Mouse (Mus musculus) hindbrain, embryonic 16.5 days (tissue): ENCODE data around the gene Il4i1. TPM values are rescaled to one million over a fixed set of nuclear protein-coding genes. Genes with fewer than 3 reads are reported as not detected.

Experiments
- ATAC-seq: fragments of 200-750 bp; cut with Nextera tagmentation; 2 replicates; pipeline ENCODE4 v1.8.0; 2017; ENCODE audit warnings: moderate TSS enrichment, moderate library complexity
- H3K27ac ChIP-seq: fragments of 300-500 bp; sonication (generic); 2 replicates; pipeline ENCODE4 v1.5.1; 2014; ENCODE audit warnings: low read depth, mild to moderate bottlenecking, control low read depth, low read length, moderate library complexity
- H3K27me3 ChIP-seq: fragments of 300-500 bp; sonication (generic); replicated peaks from 2 replicates; pipeline ENCODE4 v1.6.1; 2014; ENCODE audit warnings: low read length; ENCODE audit not compliant: control insufficient read depth, insufficient read depth
- H3K36me3 ChIP-seq: fragments of 300-500 bp; sonication (generic); 2 replicates; pipeline ENCODE4 v1.6.1; 2014; ENCODE audit warnings: mild to moderate bottlenecking, low read length, moderate library complexity, mixed read lengths; ENCODE audit not compliant: control insufficient read depth, insufficient read depth
- H3K4me1 ChIP-seq: fragments of 300-500 bp; sonication (generic); 2 replicates; pipeline ENCODE4 v1.6.1; 2014; ENCODE audit warnings: low read depth, low read length; ENCODE audit not compliant: control insufficient read depth, insufficient read depth
- H3K4me2 ChIP-seq: fragments of 300-500 bp; sonication (generic); 2 replicates; pipeline ENCODE4 v1.6.1; 2014; ENCODE audit warnings: mild to moderate bottlenecking, low read length, control low read depth, moderate library complexity
- H3K4me3 ChIP-seq: fragments of 300-500 bp; sonication (generic); 2 replicates; pipeline ENCODE4 v1.5.1; 2014; ENCODE audit warnings: mild to moderate bottlenecking, low read length, control low read depth, moderate library complexity
- H3K9ac ChIP-seq: fragments of 300-500 bp; sonication (generic); 2 replicates; pipeline ENCODE4 v1.6.1; 2014; ENCODE audit warnings: low read depth, mild to moderate bottlenecking, control low read depth, low read length, moderate library complexity
- H3K9me3 ChIP-seq: fragments of 300-500 bp; sonication (generic); 2 replicates; pipeline ENCODE4 v1.6.1; 2014; ENCODE audit warnings: mild to moderate bottlenecking, low read length, moderate library complexity; ENCODE audit not compliant: control insufficient read depth
- WGBS: fragments of 180-500 bp; shearing (Covaris S2); extraction: QIAGEN DNeasy Blood & Tissue Kit; methylation state at CpG from one replicate; pipeline ENCODE4 v1.1.7; 2014; 5-methylcytosine and 5-hydroxymethylcytosine counted together
- polyA plus RNA-seq: library from polyadenylated mRNA; unstranded; fragments of >200 nt; fragmentation: Nextera tagmentation; extraction: Ambion mirVana; gene quantifications from 2 replicates; pipeline ENCODE4 v1.2.1, GENCODE M21; 2015

Il4i1 gene
- polyA plus RNA-seq, 1 experiment from 2014 or later, result 1.7 TPM

- Histone ChIP-seq H3K9ac (peak overlapping the region; percentile 82), H3K4me2 (peak overlapping the region; percentile 92), H3K27ac (peak overlapping the region; percentile 99), H3K4me3 (peak overlapping the region; percentile 72), H3K36me3 (peaks cover 8% of the 10 kb centered on the region; the same call in 1 of the 2 replicates), H3K9me3 (no peaks in the 10 kb centered on the region), H3K27me3 (no peaks in the 10 kb centered on the region), H3K4me1 (peaks cover 30% of the 10 kb centered on the region)
- WGBS, result 81% methylated on average over 8 of the region's 8 CpGs
- ATAC-seq, result no peak
Measured at GRCm38 (mm10) chr7:44850789-44851624, 34.8 kb downstream of the Il4i1 start.

GRCm38 (mm10) chr7:44851625-44852234 lies 35.5 kb downstream of the Il4i1 start:
- Histone ChIP-seq H3K9ac (no peak overlapping the region), H3K27me3 (no peaks in the 10 kb centered on the region), H3K4me3 (no peak overlapping the region), H3K9me3 (no peaks in the 10 kb centered on the region), H3K27ac (no peak overlapping the region), H3K4me1 (peaks cover 35% of the 10 kb centered on the region), H3K4me2 (no peak overlapping the region), H3K36me3 (peaks cover under 1% of the 10 kb centered on the region; the same call in 1 of the 2 replicates)
- ATAC-seq, result no peak
- 92% methylated on average over 12 of the region's 12 CpGs for WGBS

GRCm38 (mm10) chr7:44852259-44853027 lies 36.3 kb downstream of the Il4i1 start:
- no peaks in the 10 kb centered on the region for H3K9me3 ChIP-seq
- peaks cover 32% of the 10 kb centered on the region for H3K4me1 ChIP-seq
- H3K4me3 ChIP-seq, result no peak overlapping the region
- no peaks in the 10 kb centered on the region for H3K36me3 ChIP-seq
- 90% methylated on average over 36 of the region's 36 CpGs for WGBS
- no peak overlapping the region for H3K27ac ChIP-seq
- no peak for ATAC-seq
- H3K4me2 ChIP-seq, result no peak overlapping the region
- no peaks in the 10 kb centered on the region for H3K27me3 ChIP-seq
- no peak overlapping the region for H3K9ac ChIP-seq

GRCm38 (mm10) chr7:44853065-44853464 lies 36.9 kb downstream of the Il4i1 start:
- peak overlapping the region; percentile 33 for H3K9ac ChIP-seq
- H3K9me3 ChIP-seq, result no peaks in the 10 kb centered on the region
- no peak overlapping the region for H3K4me2 ChIP-seq
- WGBS, result 91% methylated on average over 2 of the region's 2 CpGs
- no peak overlapping the region for H3K27ac ChIP-seq
- no peaks in the 10 kb centered on the region for H3K27me3 ChIP-seq
- H3K4me3 ChIP-seq, result no peak overlapping the region
- ATAC-seq, result no peak
- no peaks in the 10 kb centered on the region for H3K36me3 ChIP-seq
- H3K4me1 ChIP-seq, result peaks cover 30% of the 10 kb centered on the region

- Histone ChIP-seq H3K9me3 (no peaks in the 10 kb centered on the region), H3K4me2 (peak overlapping the region; percentile 72), H3K4me1 (peaks cover 34% of the 10 kb centered on the region), H3K4me3 (peak overlapping the region; percentile 40), H3K9ac (peak overlapping the region; percentile 64), H3K36me3 (no peaks in the 10 kb centered on the region), H3K27ac (peak overlapping the region; percentile 87), H3K27me3 (no peaks in the 10 kb centered on the region)
- 22% methylated on average over 26 of the region's 26 CpGs for WGBS
- no peak for ATAC-seq
Measured at GRCm38 (mm10) chr7:44853596-44854355, 37.6 kb downstream of the Il4i1 start.

GRCm38 (mm10) chr7:44854356-44855031 lies 38.3 kb downstream of the Il4i1 start:
- peak overlapping the region; percentile 40 for H3K4me3 ChIP-seq
- ATAC-seq, result 0 out of 2 replicates have a peak, but pooled peaks have one; percentile 1
- H3K27ac ChIP-seq, result peak overlapping the region; percentile 87
- peak overlapping the region; percentile 64 for H3K9ac ChIP-seq
- no peaks in the 10 kb centered on the region for H3K9me3 ChIP-seq
- peaks cover 34% of the 10 kb centered on the region for H3K4me1 ChIP-seq
- H3K27me3 ChIP-seq, result no peaks in the 10 kb centered on the region
- peak overlapping the region; percentile 72 for H3K4me2 ChIP-seq
- no peaks in the 10 kb centered on the region for H3K36me3 ChIP-seq
- WGBS, result 2% methylated on average over 45 of the region's 45 CpGs

GRCm38 (mm10) chr7:44855036-44855435 lies 38.8 kb downstream of the Il4i1 start:
- H3K9me3 ChIP-seq, result no peaks in the 10 kb centered on the region
- peak overlapping the region; percentile 64 for H3K9ac ChIP-seq
- peak overlapping the region; percentile 87 for H3K27ac ChIP-seq
- H3K27me3 ChIP-seq, result no peaks in the 10 kb centered on the region
- peak overlapping the region; percentile 40 for H3K4me3 ChIP-seq
- peaks cover 34% of the 10 kb centered on the region for H3K4me1 ChIP-seq
- H3K36me3 ChIP-seq, result no peaks in the 10 kb centered on the region
- H3K4me2 ChIP-seq, result peak overlapping the region; percentile 72
- WGBS, result 34% methylated on average over 10 of the region's 10 CpGs
- ATAC-seq, result no peak

- Histone ChIP-seq H3K27me3 (no peaks in the 10 kb centered on the region), H3K4me2 (peak overlapping the region; percentile 90), H3K36me3 (peaks cover under 1% of the 10 kb centered on the region; the same call in 1 of the 2 replicates), H3K9me3 (no peaks in the 10 kb centered on the region), H3K9ac (no peak overlapping the region; the same call in 1 of the 2 replicates), H3K27ac (peak overlapping the region; percentile 96), H3K4me1 (peaks cover 31% of the 10 kb centered on the region), H3K4me3 (peak overlapping the region; percentile 80)
- 72% methylated on average over 9 of the region's 9 CpGs for WGBS
- ATAC-seq, result no peak
Measured at GRCm38 (mm10) chr7:44856265-44856916, 40.2 kb downstream of the Il4i1 start.
